Mouse (Mus musculus): Measurements from ENCODE around the gene Pld1. TPM values are rescaled to one million over a fixed set of nuclear protein-coding genes. Genes with fewer than 3 reads are reported as not detected.
A peak's percentile ranks its signal among the peaks of the same experiment; 100 is the strongest.

Gene Pld1
- polyA plus RNA-seq, 1 experiment from 2014 or later: 8.6 TPM

DNA sequence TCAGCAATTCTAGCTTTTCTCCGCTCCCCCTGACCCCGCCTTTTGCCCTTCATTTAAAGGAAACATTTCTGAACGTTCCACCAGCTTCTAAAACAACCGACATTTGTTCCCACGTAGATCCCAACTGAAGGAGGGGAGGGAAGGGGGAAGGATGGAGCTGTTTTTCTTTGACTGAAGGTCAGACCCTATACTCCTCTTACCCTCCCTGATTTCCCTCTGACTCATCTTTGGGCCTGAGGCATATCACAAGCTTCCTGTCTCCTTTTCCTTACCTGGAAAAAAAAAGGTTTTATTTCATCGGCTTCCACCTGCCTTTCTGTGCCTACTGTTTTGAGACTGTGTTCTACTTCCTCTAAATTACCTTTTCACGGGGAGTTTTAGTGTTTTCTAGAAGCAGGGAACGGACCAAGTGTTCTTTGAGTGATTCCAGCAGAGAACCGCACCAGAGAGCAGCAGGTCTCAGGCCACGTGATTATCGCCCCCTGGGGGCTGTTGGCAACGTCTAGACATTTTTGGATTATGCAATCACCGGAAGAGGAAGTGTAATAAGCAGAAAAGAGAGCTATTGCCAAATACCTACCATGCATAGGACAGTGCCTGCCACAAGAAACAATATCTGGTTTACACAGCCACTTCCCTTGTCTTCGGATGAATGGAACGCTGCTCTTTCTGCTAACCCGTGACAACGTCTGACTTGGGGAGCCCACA is 232.6 kb downstream of the Pld1 start:
- H3K27me3 ChIP-seq (replicated peaks; ENCODE audit: control insufficient read depth, insufficient read depth, low read length): no peaks in the 10 kb centered on the region
- H3K4me3 ChIP-seq (ENCODE audit: low read depth, low read length): no peak overlapping the region
- H3K9me3 ChIP-seq (ENCODE audit: control insufficient read depth, low read length): no peaks in the 10 kb centered on the region
- peak; percentile 82 for DNase-seq (ENCODE audit: low spot score)
- peaks cover 7% of the 10 kb centered on the region for H3K4me1 ChIP-seq (ENCODE audit: control insufficient read depth, insufficient read depth, low read length)
- peak; percentile 80 for ATAC-seq (ENCODE audit: low read depth)
- WGBS: 25% methylated on average over 17 of the region's 17 CpGs
- no peak overlapping the region for H3K27ac ChIP-seq (replicated peaks; ENCODE audit: low read depth, low read length)
- H3K36me3 ChIP-seq (ENCODE audit: control insufficient read depth, insufficient read depth, low read length): no peaks in the 10 kb centered on the region
- H3K9ac ChIP-seq (ENCODE audit: low read depth, low read length): no peak overlapping the region
- peak overlapping the region; percentile 34; the same call in 1 of the 2 replicates for H3K4me2 ChIP-seq (ENCODE audit: low read depth, low read length)

DNA sequence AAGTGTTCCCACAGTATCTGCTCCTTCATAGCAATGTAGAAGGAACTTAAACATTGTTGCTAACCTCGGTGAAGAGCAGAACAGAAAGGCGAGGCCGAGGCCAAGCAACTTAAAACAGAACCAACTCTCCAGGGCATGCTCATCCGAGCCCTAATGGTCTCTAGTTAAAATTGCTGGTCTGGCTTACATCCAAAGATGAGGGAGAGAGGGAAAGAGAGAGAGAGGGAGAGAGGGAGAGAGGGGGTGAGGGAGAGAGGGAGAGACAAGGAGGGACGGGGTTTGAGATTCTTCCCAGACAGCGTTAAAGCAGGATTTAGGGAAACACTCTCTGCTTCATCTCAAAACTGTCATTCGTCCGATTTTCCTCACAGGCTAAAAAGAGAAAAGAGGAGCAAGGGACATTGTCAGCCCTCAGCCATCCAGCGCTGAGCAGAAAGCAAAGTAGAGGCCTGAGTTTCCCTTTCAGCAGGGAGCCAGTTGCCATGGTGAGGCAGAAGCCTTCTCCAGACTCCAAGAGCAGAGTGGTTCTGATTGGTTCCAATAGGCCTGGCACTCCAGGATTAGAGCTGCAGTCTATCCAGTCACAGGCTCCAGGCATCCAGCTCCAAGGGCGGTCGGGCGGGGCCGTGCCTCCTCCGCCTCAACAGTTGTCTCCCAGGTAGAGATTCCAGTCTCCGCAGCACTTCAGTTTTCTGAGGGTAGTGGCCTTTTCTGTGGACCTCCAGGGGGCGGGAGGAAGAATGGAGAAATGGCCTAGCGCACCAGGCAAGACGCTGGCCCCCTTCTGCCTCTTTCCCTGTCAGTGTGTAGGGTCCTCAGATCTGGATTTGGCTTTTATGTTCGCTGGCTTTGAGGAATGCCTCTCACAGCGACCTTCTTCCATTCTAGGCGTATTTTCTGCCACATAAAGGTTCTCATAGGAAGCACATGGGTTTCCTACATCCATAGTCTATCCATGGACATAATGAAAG is 237.8 kb downstream of the Pld1 start:
- no peaks in the 10 kb centered on the region for H3K27me3 ChIP-seq (replicated peaks; ENCODE audit: control insufficient read depth, insufficient read depth, low read length)
- peak overlapping the region; percentile 33 for H3K4me2 ChIP-seq (ENCODE audit: low read depth, low read length)
- 10% methylated on average over 20 of the region's 21 CpGs for WGBS
- no peak overlapping the region for H3K4me3 ChIP-seq (ENCODE audit: low read depth, low read length)
- ATAC-seq (ENCODE audit: low read depth) (peak; percentile 96), DNase-seq (ENCODE audit: low spot score) (peak; percentile 87)
- peaks cover 3% of the 10 kb centered on the region; the same call in 1 of the 2 replicates for H3K4me1 ChIP-seq (ENCODE audit: control insufficient read depth, insufficient read depth, low read length)
- H3K36me3 ChIP-seq (ENCODE audit: control insufficient read depth, insufficient read depth, low read length): no peaks in the 10 kb centered on the region
- no peaks in the 10 kb centered on the region for H3K9me3 ChIP-seq (ENCODE audit: control insufficient read depth, low read length)
- H3K9ac ChIP-seq (ENCODE audit: low read depth, low read length): no peak overlapping the region
- H3K27ac ChIP-seq (replicated peaks; ENCODE audit: low read depth, low read length): no peak overlapping the region

DNA sequence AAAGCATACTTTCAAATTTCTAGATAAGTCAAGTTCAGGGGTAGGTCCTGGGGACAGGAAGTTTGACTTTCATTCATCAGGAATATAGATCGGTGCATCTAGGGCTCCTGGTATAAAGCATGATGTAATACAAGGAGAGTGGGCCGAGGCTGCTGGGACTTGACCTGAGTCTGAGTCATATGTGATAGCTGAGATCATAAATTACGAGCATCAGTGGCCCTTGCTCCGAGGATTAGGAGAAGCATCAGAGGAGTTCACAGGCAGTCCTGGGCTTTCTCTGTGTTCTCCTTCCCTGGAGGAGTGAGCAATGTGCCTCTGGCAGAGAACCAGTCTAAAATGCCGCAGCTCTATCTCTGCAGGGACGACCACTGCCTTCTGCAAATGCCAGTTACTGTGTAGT is 239.8 kb downstream of the Pld1 start:
- H3K4me3 ChIP-seq (ENCODE audit: low read depth, low read length): no peak overlapping the region
- no peaks in the 10 kb centered on the region for H3K9me3 ChIP-seq (ENCODE audit: control insufficient read depth, low read length)
- ATAC-seq (ENCODE audit: low read depth): no peak
- H3K27ac ChIP-seq (replicated peaks; ENCODE audit: low read depth, low read length): no peak overlapping the region
- no peaks in the 10 kb centered on the region for H3K27me3 ChIP-seq (replicated peaks; ENCODE audit: control insufficient read depth, insufficient read depth, low read length)
- H3K4me1 ChIP-seq (ENCODE audit: control insufficient read depth, insufficient read depth, low read length): 0 out of 2 replicates have a peak, but pooled peaks cover 3% of the 10 kb centered on the region
- DNase-seq (ENCODE audit: low spot score): no peak
- 73% methylated on average over 6 of the region's 6 CpGs for WGBS
- no peaks in the 10 kb centered on the region for H3K36me3 ChIP-seq (ENCODE audit: control insufficient read depth, insufficient read depth, low read length)
- H3K9ac ChIP-seq (ENCODE audit: low read depth, low read length): no peak overlapping the region
- H3K4me2 ChIP-seq (ENCODE audit: low read depth, low read length): no peak overlapping the region

Other genes starting within 250 kb of the Pld1 start
- gene Fndc3b, start 227.4 kb upstream of the Pld1 start, polyA plus RNA-seq (2014; fragmentation: Nextera tagmentation; extraction: Ambion mirVana): 43.2 and 44.3 TPM in 2 replicates
- gene Tmem212, start 42.3 kb upstream of the Pld1 start, polyA plus RNA-seq (2014; fragmentation: Nextera tagmentation; extraction: Ambion mirVana): 4.8 TPM in 1 of 2 replicates, not detected in the other